Mouse (Mus musculus): ENCODE data around the gene Dpagt1.

DNA sequence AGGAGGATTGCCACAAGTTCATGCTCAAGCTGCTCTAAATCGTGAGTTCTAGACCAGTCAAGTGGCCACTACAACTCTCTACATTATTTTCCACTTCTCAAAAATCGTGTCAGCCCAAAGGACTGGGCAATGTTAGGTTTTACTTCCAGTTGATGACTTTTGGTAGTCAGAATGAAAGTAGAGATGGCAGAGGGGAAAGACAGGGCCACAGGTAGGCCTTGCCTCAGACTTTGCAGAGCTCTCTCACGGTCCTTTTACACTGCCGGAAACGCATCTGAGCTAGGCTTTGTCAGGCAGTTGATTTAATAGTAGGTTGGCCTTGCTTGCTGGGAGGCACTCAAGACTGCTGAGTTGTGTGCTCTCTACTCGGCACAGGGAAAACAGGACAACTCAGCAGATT is 1.7 kb upstream of the Dpagt1 start:
- TF ChIP-seq EP300 (optimal IDR thresholded peaks at IDR 0.05): no peak
- TF ChIP-seq CTCF (IDR thresholded peaks at IDR 0.05; ENCODE audit: low read depth): no peak
